Mouse (Mus musculus): ENCODE results near the gene Iqck. TPM values are rescaled to one million over a fixed set of nuclear protein-coding genes. Genes with fewer than 3 reads are reported as not detected.
A peak's percentile ranks its signal among the peaks of the same experiment; 100 is the strongest.

Gene Iqck
- polyA plus RNA-seq, 1 experiment: 0.84 TPM

DNA sequence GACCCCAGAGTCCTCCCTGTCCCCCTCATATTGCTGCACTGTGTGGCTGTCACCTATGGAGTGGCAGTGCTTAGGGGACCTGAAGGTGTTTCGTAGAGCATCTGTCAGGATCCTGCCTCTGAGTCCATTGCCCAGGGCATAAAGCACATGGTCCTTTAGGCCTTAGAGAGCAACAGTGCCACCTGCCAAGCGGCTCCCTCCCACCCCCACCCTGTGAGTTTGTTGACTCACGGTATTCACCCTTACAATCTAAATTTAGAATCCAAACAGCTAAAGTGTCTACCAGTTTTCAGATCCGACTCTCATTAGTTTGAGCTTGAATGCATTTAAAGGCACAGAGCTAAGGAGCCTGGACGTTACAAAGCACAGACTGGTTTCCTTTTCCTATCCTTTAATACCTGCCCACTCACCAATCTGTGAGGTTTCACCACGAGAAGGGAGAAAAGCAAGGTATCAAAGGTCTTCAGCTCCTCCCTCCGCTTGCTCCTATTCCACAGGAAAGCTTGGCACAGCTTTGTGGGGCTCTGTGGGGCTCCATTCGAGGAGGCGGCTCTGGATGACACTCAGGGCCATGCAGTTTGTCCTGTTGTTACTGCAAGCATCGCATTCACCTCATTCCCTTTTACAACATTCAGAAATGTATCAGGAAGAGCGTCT, 98.2 kb downstream of the Iqck start:
- Histone ChIP-seq H3K4me3 (no peak overlapping the region), H3K36me3 (ENCODE audit: control insufficient read depth, insufficient read depth) (no peaks in the 10 kb centered on the region), H3K79me2 (ENCODE audit: control insufficient read depth, insufficient read depth) (no peaks in the 10 kb centered on the region), H3ac (ENCODE audit: control insufficient read depth, insufficient read length) (no peak overlapping the region), H3K4me2 (ENCODE audit: low read depth) (no peak overlapping the region), H3K27me3 (ENCODE audit: control insufficient read depth, insufficient read depth, insufficient read length) (no peaks in the 10 kb centered on the region)
- TF ChIP-seq TCF12 (IDR thresholded peaks at IDR 0.05; ENCODE audit: insufficient read depth, poor library complexity, severe bottlenecking): no peak
- peak in 1 of 3 experiments; percentile 64 for TF ChIP-seq MYOD1 (IDR thresholded peaks at IDR 0.05; ENCODE audit: control insufficient read depth in 1 of 3, insufficient read length in 2 of 3, low read depth in 2 of 3)

DNA sequence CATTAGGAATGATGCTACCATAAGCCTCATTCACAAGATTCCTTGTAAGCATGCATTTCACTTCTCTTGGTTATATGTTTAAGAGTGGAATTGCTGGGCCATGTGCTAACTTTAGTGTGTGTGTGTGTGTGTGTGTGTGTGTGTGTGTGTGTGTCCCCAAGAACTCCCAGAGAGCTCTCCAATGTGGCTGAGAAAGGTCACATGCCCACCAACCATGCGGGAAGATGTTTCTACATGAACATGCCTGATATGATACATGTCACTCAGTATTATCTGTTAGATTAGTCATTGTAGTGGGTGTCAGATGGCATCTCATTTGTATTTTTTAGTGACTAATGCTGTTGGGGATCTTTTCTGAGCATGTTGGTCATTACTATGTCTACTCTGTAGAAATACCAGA, 99.4 kb downstream of the Iqck start:
- Histone ChIP-seq H3K36me3 (ENCODE audit: control insufficient read depth, insufficient read depth) (no peaks in the 10 kb centered on the region), H3K27me3 (ENCODE audit: control insufficient read depth, insufficient read depth, insufficient read length) (no peaks in the 10 kb centered on the region)

DNA sequence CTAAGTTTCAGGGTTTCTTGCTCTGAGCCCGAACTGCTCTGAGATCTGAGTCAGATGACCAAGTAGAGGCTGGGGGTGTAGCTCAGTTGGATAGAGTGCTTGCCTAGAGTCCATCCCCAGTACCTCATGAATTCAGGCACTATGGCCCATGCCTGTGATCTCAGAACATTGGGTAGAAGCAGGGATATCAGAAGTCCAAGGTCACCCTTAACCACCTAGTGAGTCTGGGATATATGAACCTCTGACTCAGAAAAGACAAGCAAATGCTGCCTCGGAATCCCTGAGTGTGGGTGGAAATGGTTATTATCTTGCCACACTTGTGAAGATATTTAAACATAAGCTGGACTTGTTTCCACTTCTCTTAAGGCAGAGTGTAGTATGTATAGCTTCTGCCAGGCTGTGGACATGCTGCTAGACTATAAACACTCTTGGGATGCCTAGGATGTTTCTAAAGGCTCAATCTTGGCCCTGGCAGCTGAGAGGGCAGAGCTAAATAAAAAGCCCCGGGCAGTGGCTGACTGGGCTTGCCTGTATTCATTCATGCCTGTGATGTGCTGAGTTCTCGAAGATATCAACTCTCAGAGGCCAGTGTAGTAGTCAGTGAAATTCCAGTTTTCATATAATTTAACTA, 101.2 kb downstream of the Iqck start:
- H3K27me3 ChIP-seq (ENCODE audit: control insufficient read depth, insufficient read depth, insufficient read length): no peaks in the 10 kb centered on the region
- no peak overlapping the region for H3ac ChIP-seq (ENCODE audit: control insufficient read depth, insufficient read length)
- H3K4me3 ChIP-seq: no peak overlapping the region
- H3K36me3 ChIP-seq (ENCODE audit: control insufficient read depth, insufficient read depth): no peaks in the 10 kb centered on the region
- H3K79me2 ChIP-seq (ENCODE audit: control insufficient read depth, insufficient read depth): no peaks in the 10 kb centered on the region
- no peak for TF ChIP-seq SRF (IDR thresholded peaks at IDR 0.05; ENCODE audit: control insufficient read depth, insufficient read length, low read depth)
- no peak for TF ChIP-seq E2F4 (IDR thresholded peaks at IDR 0.05; ENCODE audit: insufficient read depth)
- TF ChIP-seq REST (IDR thresholded peaks at IDR 0.05; ENCODE audit: insufficient read depth, insufficient read length): no peak
- no peak for TF ChIP-seq TCF12 (IDR thresholded peaks at IDR 0.05; ENCODE audit: insufficient read depth, poor library complexity, severe bottlenecking)
- TF ChIP-seq MYOD1 (IDR thresholded peaks at IDR 0.05; ENCODE audit: control insufficient read depth in 1 of 3, insufficient read length in 2 of 3, low read depth in 2 of 3): no peak
- no peak for TF ChIP-seq CEBPB (IDR thresholded peaks at IDR 0.05; ENCODE audit: insufficient read depth, poor library complexity, severe bottlenecking)
- H3K4me2 ChIP-seq (ENCODE audit: low read depth): peak overlapping the region; percentile 0

More for the DNA sequence above, 99.4 kb downstream of the Iqck start:
- TF ChIP-seq POLR2AphosphoS2 (IDR thresholded peaks at IDR 0.05; ENCODE audit: insufficient read length, low read depth): no peak
- peak; percentile 61 for TF ChIP-seq USF1 (IDR thresholded peaks at IDR 0.05; ENCODE audit: low read depth)
- no peaks in the 10 kb centered on the region for H3K79me2 ChIP-seq (ENCODE audit: control insufficient read depth, insufficient read depth)
- H3ac ChIP-seq (ENCODE audit: control insufficient read depth, insufficient read length): no peak overlapping the region
- no peak overlapping the region for H3K4me2 ChIP-seq (ENCODE audit: low read depth)
- H3K4me3 ChIP-seq: no peak overlapping the region

DNA sequence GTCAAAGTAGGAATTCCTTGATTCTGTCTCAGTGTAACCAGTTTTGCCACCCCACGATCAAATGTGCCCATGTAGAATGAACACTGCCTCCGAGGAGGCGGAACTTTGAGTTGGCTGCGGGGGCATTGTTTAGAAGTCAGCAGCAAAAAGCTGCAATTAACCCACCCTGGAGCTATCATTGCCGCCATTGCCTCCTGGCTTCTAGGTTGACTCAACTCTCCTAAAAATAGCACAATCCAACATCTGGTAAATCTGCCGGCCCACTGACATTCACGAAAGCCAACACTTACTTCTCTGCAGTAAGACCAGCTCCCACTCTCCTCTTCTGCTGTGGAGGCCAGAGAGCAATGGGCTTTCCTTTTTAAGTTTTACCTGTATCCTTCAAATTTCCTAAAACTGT, 103.7 kb downstream of the Iqck start:
- Histone ChIP-seq H3K36me3 (ENCODE audit: control insufficient read depth, insufficient read depth) (no peaks in the 10 kb centered on the region), H3ac (ENCODE audit: control insufficient read depth, insufficient read length) (no peak overlapping the region), H3K27me3 (ENCODE audit: control insufficient read depth, insufficient read depth, insufficient read length) (no peaks in the 10 kb centered on the region), H3K4me3 (no peak overlapping the region), H3K79me2 (ENCODE audit: control insufficient read depth, insufficient read depth) (no peaks in the 10 kb centered on the region), H3K4me2 (ENCODE audit: low read depth) (peak overlapping the region; percentile 38)
- no peak for TF ChIP-seq TCF3 (IDR thresholded peaks at IDR 0.05; ENCODE audit: insufficient read length, low read depth)
- no peak for TF ChIP-seq MYOG (IDR thresholded peaks at IDR 0.05; ENCODE audit: control insufficient read depth in 1 of 3, insufficient read depth in 1 of 3, insufficient read length in 2 of 3, low read depth in 2 of 3)
- TF ChIP-seq SRF (IDR thresholded peaks at IDR 0.05; ENCODE audit: control insufficient read depth, insufficient read length, low read depth): no peak
- TF ChIP-seq REST (IDR thresholded peaks at IDR 0.05; ENCODE audit: insufficient read depth, insufficient read length): no peak
- no peak for TF ChIP-seq USF1 (IDR thresholded peaks at IDR 0.05; ENCODE audit: low read depth)
- no peak for TF ChIP-seq MYOD1 (IDR thresholded peaks at IDR 0.05; ENCODE audit: control insufficient read depth in 1 of 3, insufficient read length in 2 of 3, low read depth in 2 of 3)
- no peak for TF ChIP-seq E2F4 (IDR thresholded peaks at IDR 0.05; ENCODE audit: insufficient read depth)
- no peak for TF ChIP-seq MAX (IDR thresholded peaks at IDR 0.05; ENCODE audit: low read depth)
- TF ChIP-seq POLR2AphosphoS2 (IDR thresholded peaks at IDR 0.05; ENCODE audit: insufficient read length, low read depth): no peak
- TF ChIP-seq CEBPB (IDR thresholded peaks at IDR 0.05; ENCODE audit: insufficient read depth, poor library complexity, severe bottlenecking): no peak
- TF ChIP-seq POLR2A (IDR thresholded peaks at IDR 0.05; ENCODE audit: insufficient read length, low read depth): no peak
- TF ChIP-seq TCF12 (IDR thresholded peaks at IDR 0.05; ENCODE audit: insufficient read depth, poor library complexity, severe bottlenecking): no peak

DNA sequence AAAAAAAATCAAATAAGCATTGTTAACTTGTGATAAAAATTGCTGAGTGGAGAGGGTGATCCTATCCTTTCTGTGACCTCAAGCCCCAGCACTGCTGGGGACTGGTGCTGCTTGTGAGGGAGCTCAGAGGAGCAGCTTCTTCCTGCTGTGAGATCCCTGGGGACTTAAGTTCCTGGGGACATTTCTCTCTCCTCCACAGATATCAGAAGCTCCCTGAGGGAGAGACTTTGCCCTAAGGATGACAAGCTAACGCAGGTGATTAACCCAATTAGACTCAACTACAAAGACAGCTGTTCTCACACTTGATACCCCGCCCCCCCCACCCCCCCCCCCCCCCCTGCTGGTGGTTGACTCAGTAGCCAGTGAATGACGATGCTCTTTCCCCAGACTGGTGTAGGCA, 109.2 kb downstream of the Iqck start:
- no peak for TF ChIP-seq MYOD1 (IDR thresholded peaks at IDR 0.05; ENCODE audit: control insufficient read depth in 1 of 3, insufficient read length in 2 of 3, low read depth in 2 of 3)
- no peak for TF ChIP-seq USF1 (IDR thresholded peaks at IDR 0.05; ENCODE audit: low read depth)
- TF ChIP-seq REST (IDR thresholded peaks at IDR 0.05; ENCODE audit: insufficient read depth, insufficient read length): no peak
- no peak for TF ChIP-seq POLR2A (IDR thresholded peaks at IDR 0.05; ENCODE audit: insufficient read length, low read depth)
- no peak for TF ChIP-seq TCF12 (IDR thresholded peaks at IDR 0.05; ENCODE audit: insufficient read depth, poor library complexity, severe bottlenecking)
- TF ChIP-seq MAX (IDR thresholded peaks at IDR 0.05; ENCODE audit: low read depth): no peak
- no peak for TF ChIP-seq CEBPB (IDR thresholded peaks at IDR 0.05; ENCODE audit: insufficient read depth, poor library complexity, severe bottlenecking)
- no peaks in the 10 kb centered on the region for H3K27me3 ChIP-seq (ENCODE audit: control insufficient read depth, insufficient read depth, insufficient read length)
- no peak overlapping the region for H3K4me2 ChIP-seq (ENCODE audit: low read depth)
- H3K79me2 ChIP-seq (ENCODE audit: control insufficient read depth, insufficient read depth): no peaks in the 10 kb centered on the region
- no peak overlapping the region for H3ac ChIP-seq (ENCODE audit: control insufficient read depth, insufficient read length)
- H3K4me3 ChIP-seq: no peak overlapping the region
- H3K36me3 ChIP-seq (ENCODE audit: control insufficient read depth, insufficient read depth): no peaks in the 10 kb centered on the region

Data from myocyte (in vitro differentiated cells).